Mouse (Mus musculus) stomach, postnatal 0 days (tissue): ENCODE results near the gene Nsun4. TPM values are rescaled to one million over a fixed set of nuclear protein-coding genes. Genes with fewer than 3 reads are reported as not detected.

ENCODE experiments used
- ATAC-seq: fragments of 200-750 bp; cut with Nextera tagmentation; 2 replicates; pipeline ENCODE4 v1.8.0; 2017; ENCODE audit not compliant: low FRiP score, low TSS enrichment
- DNase-seq: peaks from one replicate; pipeline ENCODE4 v3.0.0-alpha.2; 2016; ENCODE audit warnings: low spot score
- H3K27ac ChIP-seq: fragments of 300-500 bp; sonication (generic); replicated peaks from 2 replicates; pipeline ENCODE4 v1.5.1; 2014; ENCODE audit warnings: mild to moderate bottlenecking, control low read depth
- H3K27me3 ChIP-seq: fragments of 300-500 bp; sonication (generic); 2 replicates; pipeline ENCODE4 v1.6.1; 2014; ENCODE audit warnings: low read length; ENCODE audit not compliant: control insufficient read depth, insufficient read depth
- H3K36me3 ChIP-seq: fragments of 300-500 bp; sonication (generic); 2 replicates; pipeline ENCODE4 v1.6.1; 2014; ENCODE audit warnings: low read length, mixed read lengths; ENCODE audit not compliant: control insufficient read depth, insufficient read depth
- H3K4me1 ChIP-seq: fragments of 300-500 bp; sonication (generic); replicated peaks from 2 replicates; pipeline ENCODE4 v1.6.1; 2014; ENCODE audit warnings: antibody characterized with exemption; ENCODE audit not compliant: control insufficient read depth, insufficient read depth
- H3K4me2 ChIP-seq: fragments of 300-500 bp; sonication (generic); replicated peaks from 2 replicates; pipeline ENCODE4 v1.6.1; 2014; ENCODE audit warnings: low read depth, mild to moderate bottlenecking, control low read depth, moderate library complexity
- H3K4me3 ChIP-seq: fragments of 300-500 bp; sonication (generic); 2 replicates; pipeline ENCODE4 v1.5.1; 2014; ENCODE audit warnings: low read depth, low read length, control low read depth
- H3K9ac ChIP-seq: fragments of 300-500 bp; sonication (generic); 2 replicates; pipeline ENCODE4 v1.6.1; 2014; ENCODE audit warnings: mild to moderate bottlenecking, low read length, control low read depth, mixed read lengths
- H3K9me3 ChIP-seq: fragments of 300-500 bp; sonication (generic); 2 replicates; pipeline ENCODE4 v1.6.1; 2016; ENCODE audit warnings: low read length; ENCODE audit not compliant: control insufficient read depth
- CTCF ChIP-seq: IDR thresholded peaks from 2 replicates; pipeline ENCODE4 v1.5.1; 2016; ENCODE audit warnings: antibody characterized with exemption, low read depth, mild to moderate bottlenecking, moderate library complexity
- EP300 ChIP-seq: optimal IDR thresholded peaks from 2 replicates; pipeline ENCODE3; 2016; ENCODE audit warnings: antibody characterized with exemption
- WGBS: fragments of 180-500 bp; shearing (Covaris S2); extraction: QIAGEN DNeasy Blood & Tissue Kit; methylation state at CpG from one replicate; pipeline ENCODE4 v1.1.7; 2014; 5-methylcytosine and 5-hydroxymethylcytosine counted together
- polyA plus RNA-seq: library from polyadenylated mRNA; unstranded; fragments of >200 nt; fragmentation: Nextera tagmentation; extraction: Ambion mirVana; gene quantifications from 2 replicates; pipeline ENCODE4 v1.2.1, GENCODE M21; 2015

Nsun4 gene
- polyA plus RNA-seq, 1 experiment from 2014 or later = 11.4 TPM

DNA sequence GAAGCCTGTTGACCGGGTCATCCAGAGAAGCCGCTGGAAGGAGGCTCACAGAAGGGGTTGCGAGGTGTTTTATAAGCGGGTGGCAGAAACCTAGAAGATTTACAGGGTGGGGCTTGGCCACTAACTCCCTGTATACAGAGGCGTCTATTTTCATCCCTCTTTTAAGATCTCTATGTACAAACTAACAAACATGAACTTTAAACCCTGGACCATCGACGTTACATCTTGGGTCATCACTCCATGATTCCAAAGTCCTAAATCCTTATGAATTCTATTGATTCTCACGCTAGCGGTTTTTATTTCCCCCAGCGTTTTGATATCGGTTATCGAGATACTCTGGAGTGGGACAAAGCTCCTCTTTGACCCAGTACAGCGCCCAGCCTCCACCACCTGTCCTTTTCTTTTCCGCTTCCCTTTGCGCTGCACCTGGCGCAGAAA is 36.8 kb downstream of the Nsun4 start:
- no peak for DNase-seq
- Histone ChIP-seq H3K4me3 (peak overlapping the region; percentile 58), H3K36me3 (no peaks in the 10 kb centered on the region), H3K27ac (no peak overlapping the region), H3K4me2 (peak overlapping the region; percentile 96), H3K9ac (no peak overlapping the region; the same call in 1 of the 2 replicates), H3K27me3 (no peaks in the 10 kb centered on the region), H3K9me3 (no peaks in the 10 kb centered on the region), H3K4me1 (no peaks in the 10 kb centered on the region)
- TF ChIP-seq EP300 = no peak
- TF ChIP-seq CTCF = no peak
- WGBS = 13% methylated on average over 16 of the region's 16 CpGs
- ATAC-seq = peak; percentile 28; the same call in 1 of the 2 replicates

DNA sequence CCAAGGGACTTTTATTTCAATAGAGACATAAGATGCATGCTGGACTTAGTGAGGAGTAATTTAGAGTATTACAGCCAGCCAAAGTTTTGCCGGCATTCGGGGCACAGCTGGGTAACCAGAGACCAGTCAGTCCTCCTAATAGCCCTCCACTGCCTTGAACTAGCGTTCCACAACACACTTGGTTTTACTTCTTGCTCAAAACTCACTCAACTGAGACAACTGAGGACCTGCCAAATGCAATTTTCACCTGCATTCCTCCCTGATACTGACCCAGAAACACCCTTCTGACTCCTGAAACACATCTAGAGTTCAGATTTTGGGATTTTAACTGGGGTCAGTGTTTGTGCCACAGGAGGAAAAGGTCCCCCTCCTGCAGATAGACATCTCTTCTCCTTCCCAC is 37.3 kb downstream of the Nsun4 start:
- Histone ChIP-seq H3K4me2 (0 out of 2 replicates have a peak overlapping the region, but pooled peaks have one; percentile 96), H3K27me3 (no peaks in the 10 kb centered on the region), H3K36me3 (no peaks in the 10 kb centered on the region), H3K9me3 (no peaks in the 10 kb centered on the region), H3K4me3 (no peak overlapping the region), H3K27ac (no peak overlapping the region), H3K4me1 (no peaks in the 10 kb centered on the region), H3K9ac (no peak overlapping the region)
- DNase-seq (no peak), ATAC-seq (no peak)
- 43% methylated on average over 3 of the region's 3 CpGs for WGBS
- TF ChIP-seq CTCF (no peak), EP300 (no peak)

DNA sequence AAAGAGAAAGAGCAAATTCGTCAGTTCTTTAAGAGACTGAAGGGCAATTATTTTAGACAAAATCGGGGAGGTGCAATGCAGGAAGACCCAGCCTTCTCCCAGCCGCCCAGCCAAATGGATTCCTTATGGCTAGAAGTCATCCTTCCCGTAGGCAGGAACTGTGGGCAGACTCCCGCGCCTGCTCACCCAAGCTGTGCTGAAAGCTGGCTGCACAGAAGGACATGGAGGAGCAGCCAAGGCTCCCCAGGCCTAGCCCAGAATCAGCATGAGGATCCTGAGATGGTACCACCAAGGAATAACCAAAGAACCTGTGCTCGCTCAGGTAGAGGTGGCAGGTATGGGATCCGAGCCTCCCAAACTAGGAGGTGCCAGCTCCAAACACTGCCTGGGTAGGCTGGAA is 37.7 kb downstream of the Nsun4 start:
- ATAC-seq = no peak
- H3K4me1 ChIP-seq = no peaks in the 10 kb centered on the region
- H3K9me3 ChIP-seq = no peaks in the 10 kb centered on the region
- H3K27me3 ChIP-seq = no peaks in the 10 kb centered on the region
- H3K4me2 ChIP-seq = no peak overlapping the region
- no peak overlapping the region for H3K9ac ChIP-seq
- H3K36me3 ChIP-seq = no peaks in the 10 kb centered on the region
- DNase-seq = no peak
- H3K27ac ChIP-seq = no peak overlapping the region
- no peak for TF ChIP-seq CTCF
- TF ChIP-seq EP300 = no peak
- H3K4me3 ChIP-seq = no peak overlapping the region
- 62% methylated on average over 8 of the region's 8 CpGs for WGBS

DNA sequence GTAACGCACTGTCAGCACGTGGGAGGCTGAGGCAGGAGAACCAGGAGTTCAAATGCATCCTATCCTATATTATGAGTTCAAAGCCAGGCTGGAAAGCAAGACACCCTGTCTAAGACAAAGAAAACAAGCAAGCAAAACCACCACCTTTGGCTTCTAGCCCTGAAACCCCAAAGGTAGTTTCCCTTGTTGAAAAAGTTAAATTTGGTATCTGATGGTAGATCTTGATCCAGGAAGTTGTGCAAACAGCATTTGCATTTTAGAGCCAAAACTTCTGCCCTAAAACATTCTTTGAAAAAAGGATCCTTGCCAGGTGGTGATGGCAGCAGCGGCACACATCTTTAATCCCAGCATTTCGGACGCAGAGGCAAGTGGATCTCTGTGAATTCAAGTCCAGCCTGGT is 38.2 kb downstream of the Nsun4 start:
- no peak overlapping the region for H3K4me3 ChIP-seq
- no peaks in the 10 kb centered on the region for H3K4me1 ChIP-seq
- no peaks in the 10 kb centered on the region for H3K36me3 ChIP-seq
- no peak overlapping the region for H3K4me2 ChIP-seq
- no peak overlapping the region for H3K27ac ChIP-seq
- H3K9me3 ChIP-seq = no peaks in the 10 kb centered on the region
- TF ChIP-seq CTCF (no peak), EP300 (no peak)
- no peak overlapping the region for H3K9ac ChIP-seq
- no peaks in the 10 kb centered on the region for H3K27me3 ChIP-seq
- ATAC-seq = no peak
- DNase-seq = no peak
- 87% methylated on average over 5 of the region's 5 CpGs for WGBS

DNA sequence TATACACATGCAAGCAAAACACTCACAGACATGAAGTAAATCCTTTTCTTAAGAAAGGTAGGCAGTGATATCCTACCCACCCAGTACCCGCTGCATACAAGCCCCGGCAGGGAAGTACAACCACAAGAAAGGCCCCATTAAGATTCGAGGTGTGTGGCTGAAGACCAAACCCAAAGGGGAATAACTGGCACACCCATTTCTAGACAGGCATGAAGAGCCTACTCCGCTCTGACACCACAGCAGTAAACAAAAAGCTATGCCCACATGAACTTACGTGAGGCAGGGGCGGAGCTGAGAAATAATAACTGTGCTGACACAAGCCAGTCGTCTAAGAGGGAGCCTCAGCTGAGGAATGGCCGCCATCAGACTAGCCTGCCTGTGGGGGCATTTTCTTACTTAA is 43.5 kb downstream of the Nsun4 start:
- Histone ChIP-seq H3K9ac (no peak overlapping the region), H3K36me3 (no peaks in the 10 kb centered on the region), H3K4me2 (no peak overlapping the region), H3K27ac (no peak overlapping the region), H3K27me3 (no peaks in the 10 kb centered on the region), H3K4me1 (no peaks in the 10 kb centered on the region; the same call in 1 of the 2 replicates), H3K9me3 (no peaks in the 10 kb centered on the region), H3K4me3 (no peak overlapping the region)
- TF ChIP-seq CTCF (no peak), EP300 (no peak)
- 61% methylated on average over 8 of the region's 8 CpGs for WGBS
- DNase-seq (no peak), ATAC-seq (no peak)

DNA sequence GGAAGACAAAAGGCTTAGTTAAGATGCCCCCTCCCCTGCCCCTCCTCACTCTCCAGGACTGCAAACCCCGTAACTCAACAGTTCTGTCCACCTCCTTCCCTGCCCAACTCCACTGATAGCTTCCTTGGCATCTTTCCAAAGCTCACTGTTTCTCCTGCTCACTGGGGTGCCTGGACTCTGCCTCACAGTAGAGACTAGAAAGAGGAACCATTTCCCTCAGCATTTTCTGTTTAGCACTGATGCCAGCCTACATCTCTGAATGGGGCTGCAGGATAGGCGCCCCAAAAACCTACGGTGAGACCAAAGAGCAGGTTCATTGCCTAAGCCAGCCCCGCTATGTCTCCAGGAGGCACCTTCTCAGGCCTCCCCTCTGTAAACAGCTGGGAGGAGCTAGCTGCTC is 52.5 kb downstream of the Nsun4 start:
- Histone ChIP-seq H3K4me1 (no peaks in the 10 kb centered on the region), H3K9me3 (no peaks in the 10 kb centered on the region), H3K36me3 (no peaks in the 10 kb centered on the region), H3K27me3 (no peaks in the 10 kb centered on the region), H3K4me2 (no peak overlapping the region), H3K27ac (no peak overlapping the region), H3K4me3 (no peak overlapping the region), H3K9ac (no peak overlapping the region)
- TF ChIP-seq EP300 = no peak
- TF ChIP-seq CTCF = no peak
- ATAC-seq (no peak), DNase-seq (no peak)
- 63% methylated on average over 4 of the region's 4 CpGs for WGBS
